Mouse (Mus musculus): Measurements from ENCODE around the gene Fam192a. TPM values are rescaled to one million over a fixed set of nuclear protein-coding genes. Genes with fewer than 3 reads are reported as not detected.
A peak's percentile ranks its signal among the peaks of the same experiment; 100 is the strongest.

Fam192a gene
- polyA plus RNA-seq, 1 experiment from 2014 or later, result 90.2 TPM

DNA sequence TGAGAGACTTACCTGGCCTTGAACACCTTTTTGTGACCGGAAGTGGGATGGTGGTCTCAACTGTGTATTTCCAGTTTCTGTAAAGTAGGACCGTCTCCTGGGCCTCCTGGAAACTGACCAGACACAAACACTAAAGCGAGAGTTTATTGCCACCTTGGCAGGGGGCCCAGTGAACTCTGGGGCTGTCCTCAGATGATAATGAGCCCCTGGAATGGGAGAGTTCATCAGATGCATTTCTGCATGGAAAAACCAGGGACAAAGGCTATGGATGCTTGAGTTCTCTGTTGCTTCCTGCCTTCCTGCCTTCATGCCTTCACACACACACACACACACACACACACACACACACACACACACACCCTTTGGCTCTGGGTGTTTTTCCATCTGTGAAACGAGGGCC is 67.2 kb downstream of the Fam192a start:
- Histone ChIP-seq H3K27ac (replicated peaks; ENCODE audit: low read depth, low read length) (no peak overlapping the region), H3K9ac (ENCODE audit: low read length) (no peak overlapping the region), H3K4me2 (ENCODE audit: low read depth, severe bottlenecking) (no peak overlapping the region), H3K9me3 (ENCODE audit: control insufficient read depth, low read length) (no peaks in the 10 kb centered on the region), H3K4me3 (ENCODE audit: low read depth, low read length) (no peak overlapping the region), H3K27me3 (ENCODE audit: control insufficient read depth, insufficient read depth, low read length) (peaks cover 23% of the 10 kb centered on the region), H3K36me3 (ENCODE audit: control insufficient read depth, insufficient read depth, low read length) (no peaks in the 10 kb centered on the region), H3K4me1 (ENCODE audit: control insufficient read depth, insufficient read depth, low read length) (no peaks in the 10 kb centered on the region)
- ATAC-seq (ENCODE audit: insufficient number of reproducible peaks, low FRiP score, low TSS enrichment, low read depth) (no peak), DNase-seq (ENCODE audit: low spot score) (no peak)
- 43% methylated on average over 4 of the region's 4 CpGs for WGBS

- Histone ChIP-seq H3K4me2 (ENCODE audit: low read depth, severe bottlenecking) (peak within 1 kb of the TSS; percentile 79), H3K27me3 (ENCODE audit: control insufficient read depth, insufficient read depth, low read length) (peaks cover 23% of the 10 kb centered on the region), H3K4me1 (ENCODE audit: control insufficient read depth, insufficient read depth, low read length) (no peaks in the 10 kb centered on the region), H3K27ac (replicated peaks; ENCODE audit: low read depth, low read length) (no peak within 1 kb of the TSS), H3K36me3 (ENCODE audit: control insufficient read depth, insufficient read depth, low read length) (no peaks in the 10 kb centered on the region), H3K9ac (ENCODE audit: low read length) (peak within 1 kb of the TSS; percentile 62), H3K9me3 (ENCODE audit: control insufficient read depth, low read length) (no peaks in the 10 kb centered on the region), H3K4me3 (ENCODE audit: low read depth, low read length) (peak within 1 kb of the TSS; percentile 40)
- ATAC-seq (ENCODE audit: insufficient number of reproducible peaks, low FRiP score, low TSS enrichment, low read depth), result peak; percentile 73
- peak; percentile 78 for DNase-seq (ENCODE audit: low spot score)
- WGBS, result under 1% methylated on average over 64 of the region's 81 CpGs
Observed at GRCm38 (mm10) chr8:94532873-94533671, 68.7 kb downstream of the Fam192a start, which contains the start of gene Cpne2. Cpne2 (plus strand) TSS chr8:94532990.

- Histone ChIP-seq H3K4me3 (ENCODE audit: low read depth, low read length) (peak overlapping the region; percentile 40), H3K27me3 (ENCODE audit: control insufficient read depth, insufficient read depth, low read length) (peaks cover 23% of the 10 kb centered on the region), H3K9ac (ENCODE audit: low read length) (peak overlapping the region; percentile 62), H3K27ac (replicated peaks; ENCODE audit: low read depth, low read length) (no peak overlapping the region), H3K4me1 (ENCODE audit: control insufficient read depth, insufficient read depth, low read length) (no peaks in the 10 kb centered on the region), H3K4me2 (ENCODE audit: low read depth, severe bottlenecking) (peak overlapping the region; percentile 79), H3K36me3 (ENCODE audit: control insufficient read depth, insufficient read depth, low read length) (no peaks in the 10 kb centered on the region), H3K9me3 (ENCODE audit: control insufficient read depth, low read length) (no peaks in the 10 kb centered on the region)
- DNase-seq (ENCODE audit: low spot score) (no peak), ATAC-seq (ENCODE audit: insufficient number of reproducible peaks, low FRiP score, low TSS enrichment, low read depth) (0 out of 2 replicates have a peak, but pooled peaks have one; percentile 7)
- under 1% methylated on average over 34 of the region's 34 CpGs for WGBS
Observed at GRCm38 (mm10) chr8:94532525-94532872, 69.3 kb downstream of the Fam192a start.

DNA sequence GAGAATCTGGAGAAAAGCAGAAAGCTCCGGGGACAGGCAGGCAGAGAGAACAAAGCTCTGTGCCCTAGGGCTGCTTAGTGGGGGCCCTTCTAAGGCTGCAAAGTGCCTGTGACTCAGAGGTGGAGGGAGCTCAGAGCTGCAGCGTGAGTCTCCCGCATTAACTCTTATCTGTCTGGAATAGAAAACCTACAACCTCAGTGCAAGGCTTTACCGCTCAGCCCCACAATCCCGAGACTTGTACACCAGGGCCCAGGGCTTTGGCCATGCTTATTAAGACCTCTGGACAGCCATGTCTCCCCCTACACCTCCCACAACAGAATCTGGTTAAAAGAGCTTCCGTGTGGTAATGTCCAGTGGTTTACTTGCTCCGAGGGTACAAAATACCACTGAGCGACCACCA is 69.8 kb downstream of the Fam192a start:
- ATAC-seq (ENCODE audit: insufficient number of reproducible peaks, low FRiP score, low TSS enrichment, low read depth) (no peak), DNase-seq (ENCODE audit: low spot score) (peak; percentile 38)
- Histone ChIP-seq H3K9ac (ENCODE audit: low read length) (no peak overlapping the region; the same call in 1 of the 2 replicates), H3K27ac (replicated peaks; ENCODE audit: low read depth, low read length) (no peak overlapping the region), H3K4me3 (ENCODE audit: low read depth, low read length) (peak overlapping the region; percentile 40), H3K9me3 (ENCODE audit: control insufficient read depth, low read length) (no peaks in the 10 kb centered on the region), H3K4me2 (ENCODE audit: low read depth, severe bottlenecking) (peak overlapping the region; percentile 79; the same call in 1 of the 2 replicates), H3K4me1 (ENCODE audit: control insufficient read depth, insufficient read depth, low read length) (no peaks in the 10 kb centered on the region), H3K27me3 (ENCODE audit: control insufficient read depth, insufficient read depth, low read length) (peaks cover 23% of the 10 kb centered on the region), H3K36me3 (ENCODE audit: control insufficient read depth, insufficient read depth, low read length) (no peaks in the 10 kb centered on the region)
- WGBS, result 1% methylated on average over 8 of the region's 8 CpGs

DNA sequence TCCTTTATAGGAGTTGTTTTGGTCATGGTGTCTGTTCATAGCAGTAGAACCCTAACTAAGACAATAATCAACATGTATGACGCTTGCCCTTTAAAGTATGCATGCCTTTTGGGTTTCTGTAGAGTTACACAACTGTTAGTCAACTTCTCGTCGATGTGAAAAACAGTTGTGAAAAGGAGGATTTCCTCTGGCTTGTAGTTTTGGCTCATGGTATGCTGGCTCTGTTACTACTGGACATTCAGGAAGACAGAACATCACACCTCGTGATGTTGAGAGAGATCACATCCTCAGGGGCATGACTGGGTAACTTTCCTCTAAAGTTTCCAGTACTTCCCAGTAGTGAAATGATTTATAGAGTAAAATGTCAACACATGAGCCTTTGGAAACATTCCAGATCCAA is 71.2 kb downstream of the Fam192a start:
- no peaks in the 10 kb centered on the region for H3K36me3 ChIP-seq (ENCODE audit: control insufficient read depth, insufficient read depth, low read length)
- H3K4me3 ChIP-seq (ENCODE audit: low read depth, low read length), result no peak overlapping the region
- no peaks in the 10 kb centered on the region for H3K9me3 ChIP-seq (ENCODE audit: control insufficient read depth, low read length)
- WGBS, result 90% methylated on average over 4 of the region's 4 CpGs
- no peak overlapping the region for H3K9ac ChIP-seq (ENCODE audit: low read length)
- ATAC-seq (ENCODE audit: insufficient number of reproducible peaks, low FRiP score, low TSS enrichment, low read depth) (no peak), DNase-seq (ENCODE audit: low spot score) (no peak)
- H3K4me2 ChIP-seq (ENCODE audit: low read depth, severe bottlenecking), result no peak overlapping the region
- no peaks in the 10 kb centered on the region for H3K4me1 ChIP-seq (ENCODE audit: control insufficient read depth, insufficient read depth, low read length)
- peaks cover 23% of the 10 kb centered on the region for H3K27me3 ChIP-seq (ENCODE audit: control insufficient read depth, insufficient read depth, low read length)
- no peak overlapping the region for H3K27ac ChIP-seq (replicated peaks; ENCODE audit: low read depth, low read length)

GRCm38 (mm10) chr8:94529875-94530274 is 71.9 kb downstream of the Fam192a start:
- no peaks in the 10 kb centered on the region for H3K9me3 ChIP-seq (ENCODE audit: control insufficient read depth, low read length)
- no peak overlapping the region for H3K27ac ChIP-seq (replicated peaks; ENCODE audit: low read depth, low read length)
- DNase-seq (ENCODE audit: low spot score), result no peak
- no peak overlapping the region for H3K9ac ChIP-seq (ENCODE audit: low read length)
- H3K36me3 ChIP-seq (ENCODE audit: control insufficient read depth, insufficient read depth, low read length), result no peaks in the 10 kb centered on the region
- no peak for ATAC-seq (ENCODE audit: insufficient number of reproducible peaks, low FRiP score, low TSS enrichment, low read depth)
- no peaks in the 10 kb centered on the region for H3K4me1 ChIP-seq (ENCODE audit: control insufficient read depth, insufficient read depth, low read length)
- WGBS, result 63% methylated on average over 4 of the region's 4 CpGs
- H3K27me3 ChIP-seq (ENCODE audit: control insufficient read depth, insufficient read depth, low read length), result peaks cover 23% of the 10 kb centered on the region
- H3K4me2 ChIP-seq (ENCODE audit: low read depth, severe bottlenecking), result no peak overlapping the region
- H3K4me3 ChIP-seq (ENCODE audit: low read depth, low read length), result no peak overlapping the region

- no peak overlapping the region for H3K4me3 ChIP-seq (ENCODE audit: low read depth, low read length)
Observed at GRCm38 (mm10) chr8:94528245-94528644, 73.6 kb downstream of the Fam192a start.

DNA sequence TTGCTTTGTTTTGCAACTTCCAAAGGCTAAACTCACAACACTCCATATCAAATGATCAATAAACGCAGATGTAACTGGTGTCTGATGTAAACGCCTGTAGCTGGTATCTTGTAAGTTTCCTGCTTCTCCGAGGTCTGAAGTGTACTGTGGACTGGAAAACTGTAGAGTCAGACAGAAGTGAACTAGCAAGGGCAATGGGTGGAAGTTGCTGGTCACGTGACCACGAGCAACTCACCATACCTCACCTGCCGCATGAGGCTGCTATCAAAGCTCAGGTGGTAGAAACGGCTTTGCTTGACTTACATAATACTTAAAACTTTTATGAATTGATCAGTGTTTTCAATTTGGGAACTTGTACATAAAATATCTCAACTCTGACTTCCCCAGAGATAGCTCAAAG is 74.6 kb downstream of the Fam192a start:
- ATAC-seq (ENCODE audit: insufficient number of reproducible peaks, low FRiP score, low TSS enrichment, low read depth), result no peak

More at GRCm38 (mm10) chr8:94528245-94528644, 73.6 kb downstream of the Fam192a start:
- no peak overlapping the region for H3K4me2 ChIP-seq (ENCODE audit: low read depth, severe bottlenecking)
- DNase-seq (ENCODE audit: low spot score) (peak; percentile 33), ATAC-seq (ENCODE audit: insufficient number of reproducible peaks, low FRiP score, low TSS enrichment, low read depth) (no peak)
- H3K9ac ChIP-seq (ENCODE audit: low read length), result no peak overlapping the region
- 52% methylated on average over 4 of the region's 4 CpGs for WGBS
- no peaks in the 10 kb centered on the region for H3K4me1 ChIP-seq (ENCODE audit: control insufficient read depth, insufficient read depth, low read length)
- no peaks in the 10 kb centered on the region for H3K36me3 ChIP-seq (ENCODE audit: control insufficient read depth, insufficient read depth, low read length)
- peaks cover 9% of the 10 kb centered on the region; the same call in 1 of the 2 replicates for H3K27me3 ChIP-seq (ENCODE audit: control insufficient read depth, insufficient read depth, low read length)
- no peaks in the 10 kb centered on the region for H3K9me3 ChIP-seq (ENCODE audit: control insufficient read depth, low read length)
- H3K27ac ChIP-seq (replicated peaks; ENCODE audit: low read depth, low read length), result no peak overlapping the region

More for the DNA sequence above, 74.6 kb downstream of the Fam192a start:
- Histone ChIP-seq H3K36me3 (ENCODE audit: control insufficient read depth, insufficient read depth, low read length) (no peaks in the 10 kb centered on the region), H3K27ac (replicated peaks; ENCODE audit: low read depth, low read length) (no peak overlapping the region), H3K9me3 (ENCODE audit: control insufficient read depth, low read length) (no peaks in the 10 kb centered on the region), H3K27me3 (ENCODE audit: control insufficient read depth, insufficient read depth, low read length) (peaks cover 5% of the 10 kb centered on the region; the same call in 1 of the 2 replicates), H3K4me3 (ENCODE audit: low read depth, low read length) (no peak overlapping the region), H3K4me1 (ENCODE audit: control insufficient read depth, insufficient read depth, low read length) (no peaks in the 10 kb centered on the region), H3K9ac (ENCODE audit: low read length) (no peak overlapping the region), H3K4me2 (ENCODE audit: low read depth, severe bottlenecking) (no peak overlapping the region)
- DNase-seq (ENCODE audit: low spot score), result no peak
- WGBS, result 81% methylated on average over 7 of the region's 7 CpGs
